Mouse (Mus musculus) liver, embryonic 12.5 days (tissue): ENCODE data around the gene Sun1. TPM values are rescaled to one million over a fixed set of nuclear protein-coding genes. Genes with fewer than 3 reads are reported as not detected.

ENCODE experiments used
- ATAC-seq: fragments of 200-750 bp; cut with Nextera tagmentation; 2 replicates; pipeline ENCODE4 v1.8.0; 2017; ENCODE audit warnings: moderate number of reproducible peaks, mild to moderate bottlenecking, moderate library complexity
- H3K27ac ChIP-seq: fragments of 300-500 bp; sonication (generic); 2 replicates; pipeline ENCODE4 v1.5.1; 2016; ENCODE audit warnings: mild to moderate bottlenecking
- H3K27me3 ChIP-seq: fragments of 300-500 bp; sonication (generic); replicated peaks from 2 replicates; pipeline ENCODE4 v1.6.1; 2016; ENCODE audit warnings: mild to moderate bottlenecking, moderate library complexity
- H3K36me3 ChIP-seq: fragments of 300-500 bp; sonication (generic); 2 replicates; pipeline ENCODE4 v1.6.1; 2016; ENCODE audit warnings: mild to moderate bottlenecking, moderate library complexity
- H3K4me1 ChIP-seq: fragments of 300-500 bp; sonication (generic); 2 replicates; pipeline ENCODE4 v1.6.1; 2016
- H3K4me2 ChIP-seq: fragments of 300-500 bp; sonication (generic); 2 replicates; pipeline ENCODE4 v1.6.1; 2016; ENCODE audit warnings: mild to moderate bottlenecking, moderate library complexity
- H3K4me3 ChIP-seq: fragments of 300-500 bp; sonication (generic); 2 replicates; pipeline ENCODE4 v1.5.1; 2016; ENCODE audit warnings: mild to moderate bottlenecking, moderate library complexity
- H3K9ac ChIP-seq: fragments of 300-500 bp; sonication (generic); 2 replicates; pipeline ENCODE4 v1.6.1; 2016; ENCODE audit warnings: mild to moderate bottlenecking, moderate library complexity
- H3K9me3 ChIP-seq: fragments of 300-500 bp; sonication (generic); replicated peaks from 2 replicates; pipeline ENCODE4 v1.6.1; 2016; ENCODE audit warnings: mild to moderate bottlenecking, moderate library complexity
- WGBS: fragments of 180-500 bp; shearing (Covaris S2); methylation state at CpG from one replicate; pipeline ENCODE4 v1.1.7; 2016; ENCODE audit not compliant: insufficient replicate concordance; 5-methylcytosine and 5-hydroxymethylcytosine counted together
- polyA plus RNA-seq: library from polyadenylated mRNA; unstranded; fragments of >200 nt; fragmentation: Nextera tagmentation; extraction: Ambion mirVana; gene quantifications from 2 replicates; pipeline ENCODE4 v1.2.1, GENCODE M21; 2016

The Sun1 gene
- polyA plus RNA-seq, 1 experiment from 2014 or later: 31.7 TPM

- H3K36me3 ChIP-seq: 0 out of 2 replicates have a peak, but pooled peaks cover 2% of the 10 kb centered on the region
- ATAC-seq: no peak
- H3K4me2 ChIP-seq: no peak overlapping the region
- H3K4me1 ChIP-seq: peaks cover 19% of the 10 kb centered on the region
- H3K27me3 ChIP-seq: no peaks in the 10 kb centered on the region
- H3K27ac ChIP-seq: no peak overlapping the region
- no peaks in the 10 kb centered on the region for H3K9me3 ChIP-seq
- 64% methylated on average over 10 of the region's 11 CpGs for WGBS
- H3K9ac ChIP-seq: no peak overlapping the region
- H3K4me3 ChIP-seq: no peak overlapping the region
Observed at GRCm38 (mm10) chr5:139281373-139282112, 81.1 kb downstream of the Sun1 start.

GRCm38 (mm10) chr5:139282191-139282590 is 81.8 kb downstream of the Sun1 start:
- H3K9ac ChIP-seq: no peak overlapping the region
- H3K4me3 ChIP-seq: no peak overlapping the region
- H3K4me1 ChIP-seq: peaks cover 26% of the 10 kb centered on the region
- H3K4me2 ChIP-seq: no peak overlapping the region
- ATAC-seq: peak; percentile 40
- H3K9me3 ChIP-seq: no peaks in the 10 kb centered on the region
- H3K27ac ChIP-seq: no peak overlapping the region
- H3K36me3 ChIP-seq: 0 out of 2 replicates have a peak, but pooled peaks cover 2% of the 10 kb centered on the region
- WGBS: 4% methylated on average over 15 of the region's 15 CpGs
- no peaks in the 10 kb centered on the region for H3K27me3 ChIP-seq

GRCm38 (mm10) chr5:139283460-139284180 is 83.2 kb downstream of the Sun1 start:
- Histone ChIP-seq H3K27me3 (no peaks in the 10 kb centered on the region), H3K27ac (no peak overlapping the region), H3K4me3 (no peak overlapping the region), H3K9me3 (no peaks in the 10 kb centered on the region), H3K4me1 (peaks cover 40% of the 10 kb centered on the region), H3K36me3 (0 out of 2 replicates have a peak, but pooled peaks cover 2% of the 10 kb centered on the region), H3K9ac (no peak overlapping the region), H3K4me2 (no peak overlapping the region)
- no peak for ATAC-seq
- WGBS: 89% methylated on average over 14 of the region's 14 CpGs

GRCm38 (mm10) chr5:139285383-139286067 is 85.1 kb downstream of the Sun1 start:
- ATAC-seq: peak; percentile 12
- no peaks in the 10 kb centered on the region for H3K27me3 ChIP-seq
- H3K27ac ChIP-seq: peak overlapping the region; percentile 67
- no peaks in the 10 kb centered on the region for H3K9me3 ChIP-seq
- 0 out of 2 replicates have a peak, but pooled peaks cover 2% of the 10 kb centered on the region for H3K36me3 ChIP-seq
- WGBS: 37% methylated on average over 8 of the region's 8 CpGs
- no peak overlapping the region for H3K4me3 ChIP-seq
- peaks cover 48% of the 10 kb centered on the region for H3K4me1 ChIP-seq
- no peak overlapping the region for H3K4me2 ChIP-seq
- H3K9ac ChIP-seq: no peak overlapping the region

- H3K4me3 ChIP-seq: no peak overlapping the region
- H3K9ac ChIP-seq: no peak overlapping the region
- peak overlapping the region; percentile 67 for H3K27ac ChIP-seq
- 0 out of 2 replicates have a peak, but pooled peaks cover 2% of the 10 kb centered on the region for H3K36me3 ChIP-seq
- WGBS: 57% methylated on average over 14 of the region's 14 CpGs
- H3K27me3 ChIP-seq: no peaks in the 10 kb centered on the region
- H3K4me2 ChIP-seq: peak overlapping the region; percentile 40
- no peaks in the 10 kb centered on the region for H3K9me3 ChIP-seq
- peaks cover 48% of the 10 kb centered on the region for H3K4me1 ChIP-seq
- no peak; the same call in 1 of the 2 replicates for ATAC-seq
Observed at GRCm38 (mm10) chr5:139286142-139286941, 85.9 kb downstream of the Sun1 start.

- Histone ChIP-seq H3K36me3 (peaks cover 2% of the 10 kb centered on the region; the same call in 1 of the 2 replicates), H3K27ac (peak overlapping the region; percentile 67), H3K4me1 (peaks cover 48% of the 10 kb centered on the region), H3K9me3 (no peaks in the 10 kb centered on the region), H3K4me2 (peak overlapping the region; percentile 40), H3K27me3 (no peaks in the 10 kb centered on the region), H3K4me3 (no peak overlapping the region), H3K9ac (no peak overlapping the region)
- ATAC-seq: peak; percentile 68
- 16% methylated on average over 5 of the region's 5 CpGs for WGBS
Observed at GRCm38 (mm10) chr5:139287099-139287498, 86.7 kb downstream of the Sun1 start.

GRCm38 (mm10) chr5:139287787-139288186 is 87.3 kb downstream of the Sun1 start:
- ATAC-seq: no peak
- WGBS: 59% methylated on average over 4 of the region's 4 CpGs
- peak overlapping the region; percentile 40 for H3K4me2 ChIP-seq
- H3K36me3 ChIP-seq: peaks cover 2% of the 10 kb centered on the region; the same call in 1 of the 2 replicates
- H3K9ac ChIP-seq: no peak overlapping the region
- no peaks in the 10 kb centered on the region for H3K27me3 ChIP-seq
- H3K4me3 ChIP-seq: no peak overlapping the region
- peaks cover 48% of the 10 kb centered on the region for H3K4me1 ChIP-seq
- H3K9me3 ChIP-seq: no peaks in the 10 kb centered on the region
- peak overlapping the region; percentile 64 for H3K27ac ChIP-seq

GRCm38 (mm10) chr5:139288591-139288990 is 88.2 kb downstream of the Sun1 start:
- ATAC-seq: no peak
- Histone ChIP-seq H3K36me3 (peaks cover 2% of the 10 kb centered on the region; the same call in 1 of the 2 replicates), H3K27ac (peak overlapping the region; percentile 64), H3K4me3 (no peak overlapping the region), H3K4me1 (peaks cover 48% of the 10 kb centered on the region), H3K4me2 (no peak overlapping the region), H3K9ac (no peak overlapping the region), H3K9me3 (no peaks in the 10 kb centered on the region), H3K27me3 (no peaks in the 10 kb centered on the region)
- 73% methylated on average over 4 of the region's 4 CpGs for WGBS

- Histone ChIP-seq H3K9me3 (no peaks in the 10 kb centered on the region), H3K4me1 (peaks cover 37% of the 10 kb centered on the region), H3K27me3 (no peaks in the 10 kb centered on the region), H3K27ac (no peak overlapping the region), H3K4me3 (no peak overlapping the region), H3K4me2 (no peak overlapping the region), H3K9ac (no peak overlapping the region), H3K36me3 (peaks cover 6% of the 10 kb centered on the region)
- ATAC-seq: no peak
- 70% methylated on average over 12 of the region's 12 CpGs for WGBS
Observed at GRCm38 (mm10) chr5:139290467-139291259, 90.2 kb downstream of the Sun1 start.

GRCm38 (mm10) chr5:139291811-139292560 is 91.5 kb downstream of the Sun1 start:
- Histone ChIP-seq H3K9me3 (no peaks in the 10 kb centered on the region), H3K9ac (no peak overlapping the region), H3K4me1 (peaks cover 24% of the 10 kb centered on the region), H3K4me2 (no peak overlapping the region), H3K27me3 (no peaks in the 10 kb centered on the region), H3K36me3 (peaks cover 10% of the 10 kb centered on the region), H3K27ac (no peak overlapping the region), H3K4me3 (no peak overlapping the region)
- WGBS: 71% methylated on average over 6 of the region's 6 CpGs
- no peak for ATAC-seq
